Mouse (Mus musculus) ES-E14 (cell line): ENCODE measurements around the gene Fastkd5. TPM values are rescaled to one million over a fixed set of nuclear protein-coding genes. Genes with fewer than 3 reads are reported as not detected.

Source experiments
- DNase-seq: peaks from one replicate; pipeline ENCODE4 v3.0.0-alpha.2; 2013; ENCODE audit warnings: low read depth, low spot score
- H3K27ac ChIP-seq: 2 replicates; pipeline ENCODE4 v1.5.1; 2012; ENCODE audit warnings: low read depth, mild to moderate bottlenecking, low read length, moderate library complexity, mixed read lengths; ENCODE audit not compliant: poor library complexity, insufficient read depth, severe bottlenecking
- H3K36me3 ChIP-seq: 2 replicates; pipeline ENCODE4 v1.6.1; 2012; ENCODE audit warnings: mild to moderate bottlenecking, low read length, moderate library complexity, mixed read lengths; ENCODE audit not compliant: control insufficient read depth, poor library complexity, insufficient read depth, severe bottlenecking
- H3K4me1 ChIP-seq, 2 experiments: fragments of 150-350 bp in 1 of 2; sonication (generic) in 1 of 2; 2 replicates each; pipeline ENCODE4 v1.6.1; 2012; ENCODE audit warnings: low read length in 2 of 2, mild to moderate bottlenecking in 1 of 2, mixed read lengths in 1 of 2; ENCODE audit not compliant: control insufficient read depth in 2 of 2, insufficient read depth in 2 of 2, poor library complexity in 1 of 2
- H3K4me3 ChIP-seq, 2 experiments: fragments of 150-350 bp in 1 of 2; sonication (generic) in 1 of 2; 2 replicates each; pipeline ENCODE4 v1.5.1; 2012; ENCODE audit warnings: low read length in 2 of 2, low read depth in 1 of 2, mild to moderate bottlenecking in 1 of 2, mixed read lengths in 1 of 2; ENCODE audit not compliant: insufficient read depth in 1 of 2, poor library complexity in 1 of 2, severe bottlenecking in 1 of 2
- H3K9ac ChIP-seq: 2 replicates; pipeline ENCODE4 v1.6.1; 2012; ENCODE audit warnings: low read depth, mild to moderate bottlenecking, low read length, mixed read lengths; ENCODE audit not compliant: poor library complexity, insufficient read depth, severe bottlenecking
- H3K9me3 ChIP-seq: fragments of 150-350 bp; sonication (generic); 2 replicates; pipeline ENCODE4 v1.6.1; 2012; ENCODE audit warnings: low read depth, mild to moderate bottlenecking, low read length; ENCODE audit not compliant: control insufficient read depth, insufficient read depth
- CHD2 ChIP-seq: IDR thresholded peaks from 2 replicates; pipeline ENCODE4 v1.6.1; 2014; ENCODE audit warnings: mild to moderate bottlenecking, low read depth, low read length, inconsistent platforms
- HCFC1 ChIP-seq: IDR thresholded peaks from 2 replicates; pipeline ENCODE4 v1.6.1; 2012; ENCODE audit warnings: low read length, inconsistent platforms, borderline replicate concordance; ENCODE audit not compliant: insufficient read depth
- MAFK ChIP-seq: IDR thresholded peaks from 2 replicates; pipeline ENCODE4 v1.6.1; 2014; ENCODE audit warnings: mild to moderate bottlenecking, low read depth, low read length, inconsistent platforms; ENCODE audit not compliant: insufficient read depth
- ZC3H11A ChIP-seq: IDR thresholded peaks from 2 replicates; pipeline ENCODE4 v1.6.1; 2012; ENCODE audit warnings: low read depth, mild to moderate bottlenecking, inconsistent platforms, low read length, borderline replicate concordance
- ZNF384 ChIP-seq: IDR thresholded peaks from 2 replicates; pipeline ENCODE4 v1.6.1; 2012; ENCODE audit warnings: low read depth, low read length, inconsistent platforms
- in situ Hi-C, 2 experiments: fragments of 600-800 bp; cut with MboI; formaldehyde crosslinking; loops; one replicate each; pipeline ENCODE4 v1.15.1; 2025; ENCODE audit warnings: low sequenced_read_pairs in 2 of 2, inconsistent platforms in 1 of 2; ENCODE audit not compliant: unreplicated experiment in 2 of 2
- total RNA-seq: library from RNA; depleted of rRNA; stranded (reverse); fragments of 300-350 nt; gene quantifications from 2 replicates; pipeline ENCODE4 v1.2.3, GENCODE M21; 2012

The Fastkd5 gene
- total RNA-seq, 1 experiment = 22.0 TPM

GRCm38 (mm10) chr2:130589761-130590160 is 40.1 kb downstream of the Fastkd5 start:
- H3K4me3 ChIP-seq = no peak overlapping the region
- TF ChIP-seq ZNF384 (no peak), MAFK (no peak), HCFC1 (no peak), CHD2 (no peak), ZC3H11A (no peak)
- no peak overlapping the region for H3K9ac ChIP-seq
- no peaks in the 10 kb centered on the region for H3K9me3 ChIP-seq
- DNase-seq = no peak
- H3K36me3 ChIP-seq = peaks cover 9% of the 10 kb centered on the region; the same call in 1 of the 2 replicates
- in situ Hi-C loops = no loop called here
- H3K4me1 ChIP-seq = peaks cover 0 to 2% of the 10 kb centered on the region in 2 experiments; a peak in 1 of 4 replicates
- H3K27ac ChIP-seq = no peak overlapping the region

GRCm38 (mm10) chr2:130589157-130589556 is 40.7 kb downstream of the Fastkd5 start:
- no peak for TF ChIP-seq MAFK
- no peak for TF ChIP-seq ZNF384
- TF ChIP-seq ZC3H11A = no peak
- TF ChIP-seq CHD2 = no peak
- no peak for TF ChIP-seq HCFC1
- peaks cover 9% of the 10 kb centered on the region; the same call in 1 of the 2 replicates for H3K36me3 ChIP-seq
- H3K9ac ChIP-seq = no peak overlapping the region
- no peaks in the 10 kb centered on the region for H3K9me3 ChIP-seq
- H3K4me1 ChIP-seq = peaks cover 0 to 2% of the 10 kb centered on the region in 2 experiments; a peak in 1 of 4 replicates
- DNase-seq = no peak
- no peak overlapping the region for H3K27ac ChIP-seq
- H3K4me3 ChIP-seq = no peak overlapping the region
- in situ Hi-C loops = no loop called here

GRCm38 (mm10) chr2:130588373-130588772 is 41.5 kb downstream of the Fastkd5 start:
- no peak for DNase-seq
- Histone ChIP-seq H3K9me3 (no peaks in the 10 kb centered on the region), H3K36me3 (peaks cover 9% of the 10 kb centered on the region; the same call in 1 of the 2 replicates), H3K9ac (no peak overlapping the region), H3K27ac (no peak overlapping the region; the same call in 1 of the 2 replicates), H3K4me3 (no peak overlapping the region), H3K4me1 (peaks cover 0 to 2% of the 10 kb centered on the region in 2 experiments; a peak in 1 of 4 replicates)
- in situ Hi-C loops = no loop called here
- TF ChIP-seq MAFK (no peak), ZNF384 (no peak), CHD2 (no peak), HCFC1 (no peak), ZC3H11A (no peak)

- no peak for TF ChIP-seq ZC3H11A
Measured at GRCm38 (mm10) chr2:130586016-130586415, 43.8 kb downstream of the Fastkd5 start.

More at GRCm38 (mm10) chr2:130586016-130586415, 43.8 kb downstream of the Fastkd5 start:
- Histone ChIP-seq H3K9ac (no peak overlapping the region), H3K9me3 (no peaks in the 10 kb centered on the region), H3K27ac (no peak overlapping the region), H3K36me3 (peaks cover 2% of the 10 kb centered on the region; the same call in 1 of the 2 replicates), H3K4me1 (peaks cover 0 to 2% of the 10 kb centered on the region in 2 experiments; a peak in 1 of 4 replicates), H3K4me3 (no peak overlapping the region)
- in situ Hi-C loops = no loop called here
- DNase-seq = no peak
